Mouse (Mus musculus) stomach, postnatal 0 days (tissue): Measurements from ENCODE around the gene Sash1.

Experiments
- CTCF ChIP-seq: IDR thresholded peaks from 2 replicates; pipeline ENCODE4 v1.5.1; 2016; ENCODE audit warnings: antibody characterized with exemption, low read depth, mild to moderate bottlenecking, moderate library complexity
- EP300 ChIP-seq: optimal IDR thresholded peaks from 2 replicates; pipeline ENCODE3; 2016; ENCODE audit warnings: antibody characterized with exemption

GRCm38 (mm10) chr10:8885201-8885600 is 669 bp downstream of the Sash1 start:
- TF ChIP-seq CTCF (no peak), EP300 (no peak)
